Mouse (Mus musculus): ENCODE measurements around the gene Mthfd1l.

DNA sequence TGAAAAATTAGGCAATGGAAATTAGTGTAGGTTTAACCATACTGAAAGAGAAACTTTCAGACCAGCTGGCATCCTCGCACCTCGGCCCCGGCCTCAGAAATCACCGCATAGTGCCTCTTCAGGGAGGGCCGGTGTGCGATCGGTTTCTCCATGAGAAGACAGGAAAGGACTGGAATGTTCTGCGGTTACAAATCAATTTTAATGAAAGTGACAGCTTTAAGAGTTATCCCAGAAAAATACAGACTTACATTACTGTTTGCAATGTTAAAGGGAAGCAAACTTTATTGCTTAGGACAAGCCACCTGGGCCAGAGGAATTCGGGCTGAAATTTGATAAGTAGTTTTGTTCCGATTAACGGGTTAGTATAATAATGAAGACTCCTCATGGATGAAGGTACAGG is 65.7 kb downstream of the Mthfd1l start:
- TF ChIP-seq POLR2A (IDR thresholded peaks at IDR 0.05; ENCODE audit: insufficient read length, low read depth), result no peak
- no peak for TF ChIP-seq MAX (IDR thresholded peaks at IDR 0.05; ENCODE audit: low read depth)
- TF ChIP-seq CEBPB (IDR thresholded peaks at IDR 0.05; ENCODE audit: insufficient read depth, poor library complexity, severe bottlenecking), result no peak

Data from myocyte (in vitro differentiated cells).